Mouse (Mus musculus) hindbrain, embryonic 12.5 days (tissue): ENCODE results near the gene Tshz2. TPM values are rescaled to one million over a fixed set of nuclear protein-coding genes. Genes with fewer than 3 reads are reported as not detected.
A peak's percentile ranks its signal among the peaks of the same experiment; 100 is the strongest.

Experiments used
- ATAC-seq: fragments of 200-750 bp; cut with Nextera tagmentation; 2 replicates; pipeline ENCODE4 v1.8.0; 2017; ENCODE audit warnings: moderate TSS enrichment; ENCODE audit not compliant: low FRiP score
- H3K27ac ChIP-seq: fragments of 300-500 bp; sonication (generic); 2 replicates; pipeline ENCODE4 v1.5.1; 2016; ENCODE audit warnings: mild to moderate bottlenecking
- H3K27me3 ChIP-seq: fragments of 300-500 bp; sonication (generic); 2 replicates; pipeline ENCODE4 v1.6.1; 2016; ENCODE audit warnings: mild to moderate bottlenecking
- H3K36me3 ChIP-seq: fragments of 300-500 bp; sonication (generic); 2 replicates; pipeline ENCODE4 v1.6.1; 2016; ENCODE audit warnings: mild to moderate bottlenecking
- H3K4me1 ChIP-seq: fragments of 300-500 bp; sonication (generic); 2 replicates; pipeline ENCODE4 v1.6.1; 2016
- H3K4me2 ChIP-seq: fragments of 300-500 bp; sonication (generic); replicated peaks from 2 replicates; pipeline ENCODE4 v1.6.1; 2016; ENCODE audit warnings: mild to moderate bottlenecking
- H3K4me3 ChIP-seq: fragments of 300-500 bp; sonication (generic); 2 replicates; pipeline ENCODE4 v1.5.1; 2016; ENCODE audit warnings: mild to moderate bottlenecking
- H3K9ac ChIP-seq: fragments of 300-500 bp; sonication (generic); 2 replicates; pipeline ENCODE4 v1.6.1; 2016; ENCODE audit warnings: mild to moderate bottlenecking, moderate library complexity
- H3K9me3 ChIP-seq: fragments of 300-500 bp; sonication (generic); replicated peaks from 2 replicates; pipeline ENCODE4 v1.6.1; 2016; ENCODE audit warnings: mild to moderate bottlenecking
- WGBS: fragments of 180-500 bp; shearing (Covaris S2); methylation state at CpG from one replicate; pipeline ENCODE4 v1.1.7; 2016; 5-methylcytosine and 5-hydroxymethylcytosine counted together
- polyA plus RNA-seq: library from polyadenylated mRNA; unstranded; fragments of >200 nt; fragmentation: Nextera tagmentation; extraction: Ambion mirVana; gene quantifications from 2 replicates; pipeline ENCODE4 v1.2.1, GENCODE M21; 2016

Tshz2 gene
- polyA plus RNA-seq, 1 experiment from 2014 or later = 19.3 TPM

DNA sequence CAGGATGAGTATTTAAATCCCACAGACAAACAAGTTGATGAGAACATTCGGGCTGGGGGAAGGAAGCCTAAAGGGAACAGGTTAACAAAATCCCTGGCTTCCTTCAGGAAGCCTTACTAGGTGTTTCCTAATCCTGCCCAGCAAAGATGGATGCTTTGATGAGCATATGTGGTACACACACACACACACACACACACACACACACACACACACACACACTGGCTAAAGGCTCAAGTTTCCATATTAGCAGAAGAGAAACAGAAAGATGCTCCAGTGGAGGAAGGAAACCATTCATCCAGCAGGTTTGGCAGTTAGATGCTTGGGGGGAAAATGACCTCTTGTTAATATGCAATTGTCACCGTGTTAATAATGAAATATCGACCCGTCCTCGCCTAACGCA lies 89.5 kb downstream of the Tshz2 start:
- H3K4me3 ChIP-seq = no peak overlapping the region
- 74% methylated on average over 6 of the region's 6 CpGs for WGBS
- H3K4me2 ChIP-seq = no peak overlapping the region
- H3K36me3 ChIP-seq = no peaks in the 10 kb centered on the region
- H3K27ac ChIP-seq = peak overlapping the region; percentile 35; the same call in 1 of the 2 replicates
- no peak overlapping the region for H3K9ac ChIP-seq
- no peaks in the 10 kb centered on the region for H3K27me3 ChIP-seq
- no peaks in the 10 kb centered on the region for H3K9me3 ChIP-seq
- peaks cover 28% of the 10 kb centered on the region for H3K4me1 ChIP-seq
- no peak for ATAC-seq

DNA sequence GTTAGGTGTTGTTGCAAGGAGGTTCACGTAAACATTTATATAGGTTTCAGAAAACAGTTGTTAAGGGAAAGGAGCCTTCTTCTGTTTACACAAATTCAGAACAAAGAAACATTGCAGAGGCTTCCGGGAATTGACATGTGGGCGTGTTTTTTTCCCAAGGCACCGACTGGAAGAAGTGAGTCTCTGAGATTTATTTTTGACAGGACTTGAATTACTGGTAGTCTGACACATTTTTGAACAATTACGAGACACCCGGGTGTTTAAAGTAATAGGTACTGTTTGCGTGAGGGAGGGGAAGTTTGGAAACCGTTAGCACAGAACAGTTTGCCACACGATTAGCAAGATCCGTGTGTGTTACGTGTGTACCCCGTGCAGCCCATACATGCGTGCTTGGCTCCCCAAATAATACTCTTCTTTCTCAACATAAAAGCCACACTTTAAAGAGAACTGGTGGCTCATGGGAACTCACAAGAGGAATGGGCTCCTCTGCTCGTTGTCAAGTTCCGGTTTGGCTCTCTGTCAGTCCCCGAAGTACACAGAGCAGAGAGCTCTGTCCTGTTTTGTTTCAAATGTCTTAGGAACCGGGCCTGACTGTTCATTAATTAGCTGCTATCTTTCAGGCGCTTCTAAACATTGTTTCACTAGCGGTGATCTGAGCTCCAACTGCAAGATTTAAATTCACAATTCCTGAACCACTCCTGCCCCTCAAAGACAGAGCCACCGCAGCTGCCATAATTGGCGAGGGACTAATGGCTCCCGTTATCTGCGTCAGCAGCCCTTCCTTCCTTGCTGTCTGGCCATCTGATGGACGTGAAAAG lies 91.0 kb downstream of the Tshz2 start:
- no peak for ATAC-seq
- H3K27me3 ChIP-seq = no peaks in the 10 kb centered on the region
- no peak overlapping the region for H3K4me3 ChIP-seq
- peaks cover 34% of the 10 kb centered on the region for H3K4me1 ChIP-seq
- H3K4me2 ChIP-seq = no peak overlapping the region
- peak overlapping the region; percentile 55 for H3K27ac ChIP-seq
- no peak overlapping the region for H3K9ac ChIP-seq
- H3K9me3 ChIP-seq = no peaks in the 10 kb centered on the region
- WGBS = 60% methylated on average over 24 of the region's 24 CpGs
- no peaks in the 10 kb centered on the region for H3K36me3 ChIP-seq

DNA sequence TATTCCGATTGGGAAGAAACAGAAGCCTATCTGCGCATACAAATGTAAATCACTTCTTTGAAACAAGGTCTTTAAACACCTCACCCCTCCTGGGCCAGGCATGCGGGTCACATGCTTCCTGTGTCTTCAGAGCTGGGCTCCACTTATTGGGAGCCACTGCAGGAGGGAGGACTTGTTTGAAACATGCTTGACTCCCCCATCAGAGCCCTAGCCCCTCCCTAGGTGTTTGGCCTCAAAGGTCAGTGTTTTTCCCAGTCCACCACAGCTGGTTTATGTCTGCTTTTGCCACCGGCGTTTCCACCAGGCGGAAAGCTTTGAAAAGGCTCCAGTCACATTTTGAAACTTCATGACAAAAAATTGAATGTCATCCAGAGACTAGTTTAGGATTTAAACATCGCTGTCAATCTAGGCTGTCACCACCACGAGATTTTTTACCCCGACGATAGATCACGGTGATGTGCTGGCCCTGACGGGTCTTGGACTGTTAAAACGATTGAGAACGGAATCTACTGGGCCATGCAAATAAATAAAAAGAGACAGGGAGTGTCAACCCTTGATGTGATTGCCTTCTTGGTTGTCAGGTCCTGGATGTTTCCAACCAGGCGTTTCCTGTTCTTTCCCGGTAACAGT lies 96.0 kb downstream of the Tshz2 start:
- 57% methylated on average over 16 of the region's 16 CpGs for WGBS
- no peak for ATAC-seq

DNA sequence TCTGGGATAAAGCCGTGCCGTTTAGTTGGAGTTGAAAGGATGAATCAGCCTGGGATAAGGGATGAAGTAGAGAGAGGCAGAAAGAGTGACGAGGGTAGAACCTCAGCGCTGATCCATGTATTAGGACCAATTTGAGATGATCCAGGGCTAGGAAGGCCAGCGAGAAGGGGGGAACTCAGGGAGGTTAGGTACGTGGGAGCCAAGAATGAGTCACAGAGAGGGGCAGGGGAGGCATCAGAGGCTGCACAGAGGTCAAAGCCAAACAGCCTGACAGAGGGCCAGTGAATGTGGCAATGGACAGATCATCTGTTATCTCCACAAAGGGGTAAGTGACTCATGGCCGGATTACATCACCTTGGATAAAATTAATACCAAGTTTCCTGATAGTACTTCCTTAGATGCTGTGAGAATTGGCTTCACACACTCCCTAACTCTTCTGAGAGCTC lies 97.8 kb downstream of the Tshz2 start:
- Histone ChIP-seq H3K27ac (no peak overlapping the region), H3K36me3 (no peaks in the 10 kb centered on the region), H3K27me3 (no peaks in the 10 kb centered on the region), H3K4me2 (no peak overlapping the region), H3K9ac (no peak overlapping the region), H3K4me1 (peaks cover 25% of the 10 kb centered on the region), H3K9me3 (no peaks in the 10 kb centered on the region), H3K4me3 (no peak overlapping the region)
- WGBS = 82% methylated on average over 7 of the region's 7 CpGs
- no peak for ATAC-seq

More for the DNA sequence above, 96.0 kb downstream of the Tshz2 start:
- Histone ChIP-seq H3K4me1 (peaks cover 22% of the 10 kb centered on the region), H3K36me3 (no peaks in the 10 kb centered on the region), H3K9me3 (no peaks in the 10 kb centered on the region), H3K4me2 (no peak overlapping the region), H3K27ac (no peak overlapping the region), H3K9ac (no peak overlapping the region), H3K4me3 (no peak overlapping the region), H3K27me3 (no peaks in the 10 kb centered on the region)

- Histone ChIP-seq H3K9me3 (no peaks in the 10 kb centered on the region), H3K27ac (no peak overlapping the region), H3K27me3 (no peaks in the 10 kb centered on the region), H3K4me1 (peaks cover 18% of the 10 kb centered on the region), H3K36me3 (no peaks in the 10 kb centered on the region), H3K9ac (no peak overlapping the region), H3K4me3 (no peak overlapping the region), H3K4me2 (no peak overlapping the region)
- 51% methylated on average over 7 of the region's 7 CpGs for WGBS
- ATAC-seq = no peak
These were observed 101.2 kb downstream of the Tshz2 start for GRCm38 (mm10) chr2:169734053-169734452.

GRCm38 (mm10) chr2:169735475-169736406 lies 102.9 kb downstream of the Tshz2 start:
- Histone ChIP-seq H3K27ac (no peak overlapping the region; the same call in 1 of the 2 replicates), H3K36me3 (no peaks in the 10 kb centered on the region), H3K4me3 (no peak overlapping the region), H3K27me3 (no peaks in the 10 kb centered on the region; the same call in 1 of the 2 replicates), H3K4me2 (no peak overlapping the region), H3K4me1 (peaks cover 18% of the 10 kb centered on the region), H3K9ac (no peak overlapping the region), H3K9me3 (no peaks in the 10 kb centered on the region)
- 88% methylated on average over 26 of the region's 26 CpGs for WGBS
- ATAC-seq = no peak

DNA sequence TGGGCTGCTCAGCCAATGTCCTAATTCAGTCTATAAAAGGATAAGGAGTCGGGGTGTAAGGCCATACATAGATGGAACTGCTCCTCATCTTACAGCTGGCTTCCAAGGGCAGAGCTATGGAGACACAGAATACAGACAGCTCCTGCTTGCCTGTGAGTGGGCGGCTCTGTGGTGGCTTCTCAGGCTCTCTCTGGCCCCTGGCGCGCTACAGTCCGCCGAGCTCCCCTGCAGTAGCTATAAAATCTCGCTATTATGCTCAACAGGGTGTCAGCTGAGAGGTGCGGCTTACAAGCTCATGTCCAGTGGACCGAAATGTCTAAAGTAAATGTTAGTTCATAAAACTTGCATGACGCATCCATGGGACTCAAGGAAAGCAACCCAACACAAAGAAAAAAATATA lies 108.2 kb downstream of the Tshz2 start:
- no peak for ATAC-seq
- Histone ChIP-seq H3K9me3 (no peaks in the 10 kb centered on the region), H3K4me1 (peaks cover 4% of the 10 kb centered on the region), H3K27me3 (no peaks in the 10 kb centered on the region; the same call in none of the 2 replicates), H3K36me3 (no peaks in the 10 kb centered on the region), H3K27ac (no peak overlapping the region), H3K4me3 (no peak overlapping the region), H3K4me2 (no peak overlapping the region), H3K9ac (no peak overlapping the region)
- 88% methylated on average over 10 of the region's 10 CpGs for WGBS

DNA sequence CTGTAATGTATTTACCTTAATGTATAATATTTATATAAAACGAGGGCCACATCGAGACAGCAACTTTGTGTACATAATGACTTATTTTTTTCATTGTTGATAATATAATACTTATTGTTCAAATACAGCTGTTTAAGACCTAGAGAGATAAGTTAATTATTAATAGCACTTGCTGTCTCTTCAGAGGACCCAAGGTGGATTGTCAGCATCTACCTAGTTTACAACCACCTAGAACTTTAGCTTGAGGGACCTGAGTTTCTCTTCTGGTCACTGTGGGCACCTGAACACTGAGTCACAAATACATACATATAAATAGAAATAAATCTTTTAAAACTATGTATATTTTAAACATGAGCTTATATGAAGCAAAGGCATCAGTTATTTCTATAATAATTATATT lies 110.0 kb downstream of the Tshz2 start:
- H3K9ac ChIP-seq = no peak overlapping the region
- ATAC-seq = no peak

DNA sequence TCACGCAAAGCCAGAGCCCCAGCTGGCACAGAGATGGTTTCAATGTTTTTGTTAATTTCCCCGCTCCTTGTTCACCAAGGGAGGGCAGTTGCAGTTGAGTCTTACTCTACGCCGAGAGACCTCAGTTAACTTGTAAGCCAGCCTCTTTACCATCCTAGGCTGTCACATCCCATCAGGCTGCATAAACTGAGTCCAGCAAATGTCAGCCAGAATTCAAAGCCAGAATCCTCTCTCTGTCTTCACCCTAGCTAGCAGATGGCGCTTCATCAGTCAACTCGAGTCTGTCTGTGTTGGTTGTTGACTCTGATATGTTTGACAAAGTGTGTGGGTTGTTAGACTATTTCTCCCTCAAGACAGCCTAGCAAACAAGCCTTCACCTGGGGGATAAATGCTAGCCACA lies 110.5 kb downstream of the Tshz2 start:
- peaks cover 4% of the 10 kb centered on the region for H3K4me1 ChIP-seq
- 72% methylated on average over 6 of the region's 6 CpGs for WGBS

More for the DNA sequence above, 110.0 kb downstream of the Tshz2 start:
- Histone ChIP-seq H3K27me3 (no peaks in the 10 kb centered on the region; the same call in none of the 2 replicates), H3K4me1 (peaks cover 4% of the 10 kb centered on the region), H3K4me2 (no peak overlapping the region), H3K27ac (no peak overlapping the region), H3K4me3 (no peak overlapping the region), H3K9me3 (0 out of 2 replicates have a peak, but pooled peaks cover 3% of the 10 kb centered on the region), H3K36me3 (no peaks in the 10 kb centered on the region)
- 92% methylated on average over 2 of the region's 2 CpGs for WGBS

GRCm38 (mm10) chr2:169743910-169744309 lies 111.1 kb downstream of the Tshz2 start:
- Histone ChIP-seq H3K36me3 (no peaks in the 10 kb centered on the region), H3K27me3 (no peaks in the 10 kb centered on the region; the same call in none of the 2 replicates), H3K9ac (no peak overlapping the region), H3K4me1 (peaks cover 4% of the 10 kb centered on the region), H3K4me2 (no peak overlapping the region), H3K9me3 (0 out of 2 replicates have a peak, but pooled peaks cover 3% of the 10 kb centered on the region), H3K4me3 (no peak overlapping the region), H3K27ac (no peak overlapping the region)
- WGBS = 84% methylated on average over 4 of the region's 4 CpGs
- ATAC-seq = no peak

More for the DNA sequence above, 110.5 kb downstream of the Tshz2 start:
- no peak overlapping the region for H3K27ac ChIP-seq
- H3K27me3 ChIP-seq = no peaks in the 10 kb centered on the region; the same call in none of the 2 replicates
- no peak for ATAC-seq
- no peak overlapping the region for H3K4me3 ChIP-seq
- H3K9ac ChIP-seq = no peak overlapping the region
- H3K9me3 ChIP-seq = 0 out of 2 replicates have a peak, but pooled peaks cover 3% of the 10 kb centered on the region
- no peak overlapping the region for H3K4me2 ChIP-seq
- no peaks in the 10 kb centered on the region for H3K36me3 ChIP-seq

DNA sequence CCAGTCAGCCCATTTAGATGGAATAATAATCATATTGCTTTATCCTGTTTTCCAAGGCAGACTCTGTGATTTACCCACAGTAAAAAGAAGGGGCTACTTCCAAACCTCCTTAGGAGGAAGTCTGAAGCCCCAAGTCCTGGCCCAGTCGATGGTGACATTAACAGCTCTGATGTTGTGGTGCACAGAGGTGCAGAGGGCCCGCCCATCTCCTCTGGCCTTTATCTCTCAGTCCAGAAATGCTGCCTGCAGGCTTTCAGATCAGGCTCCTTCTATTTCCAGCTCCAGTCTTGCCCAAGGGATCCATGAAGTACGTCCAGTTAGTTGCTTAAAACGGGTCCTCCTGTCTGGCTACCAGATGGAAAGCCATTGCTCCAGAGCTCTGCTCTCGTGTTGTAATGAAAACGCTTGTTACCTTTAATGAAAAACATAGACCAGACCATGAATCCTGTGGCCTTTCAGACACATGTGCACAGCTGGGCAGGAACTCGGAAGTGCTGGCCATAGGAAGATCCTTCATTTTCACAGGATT lies 114.4 kb downstream of the Tshz2 start:
- H3K4me3 ChIP-seq = no peak overlapping the region
- H3K27ac ChIP-seq = no peak overlapping the region
- peaks cover 8% of the 10 kb centered on the region for H3K4me1 ChIP-seq
- no peaks in the 10 kb centered on the region for H3K27me3 ChIP-seq
- ATAC-seq = no peak
- no peak overlapping the region for H3K9ac ChIP-seq
- H3K9me3 ChIP-seq = 0 out of 2 replicates have a peak, but pooled peaks cover 3% of the 10 kb centered on the region
- no peaks in the 10 kb centered on the region for H3K36me3 ChIP-seq
- H3K4me2 ChIP-seq = no peak overlapping the region
- WGBS = 84% methylated on average over 7 of the region's 7 CpGs
